Mouse (Mus musculus): ENCODE data around the gene Bend7. TPM values are rescaled to one million over a fixed set of nuclear protein-coding genes. Genes with fewer than 3 reads are reported as not detected.
A peak's percentile ranks its signal among the peaks of the same experiment; 100 is the strongest.

The Bend7 gene
- polyA plus RNA-seq, 1 experiment from 2014 or later = 2.0 TPM

- H3K27ac ChIP-seq = no peak overlapping the region
- no peaks in the 10 kb centered on the region for H3K4me1 ChIP-seq (replicated peaks)
- no peaks in the 10 kb centered on the region for H3K27me3 ChIP-seq
- no peaks in the 10 kb centered on the region for H3K36me3 ChIP-seq
- H3K4me2 ChIP-seq = no peak overlapping the region
- no peaks in the 10 kb centered on the region for H3K9me3 ChIP-seq
- no peak for ATAC-seq (ENCODE audit: insufficient number of reproducible peaks, insufficient read depth, low FRiP score, low TSS enrichment, low read depth)
- H3K9ac ChIP-seq (replicated peaks) = no peak overlapping the region
- H3K4me3 ChIP-seq (replicated peaks) = no peak overlapping the region
- 85% methylated on average over 11 of the region's 11 CpGs for WGBS
These were observed 65.4 kb downstream of the Bend7 start for GRCm38 (mm10) chr2:4782809-4783641.

- 80% methylated on average over 8 of the region's 8 CpGs for WGBS
- no peaks in the 10 kb centered on the region for H3K36me3 ChIP-seq
- no peaks in the 10 kb centered on the region for H3K4me1 ChIP-seq (replicated peaks)
- H3K27ac ChIP-seq = no peak overlapping the region
- no peak overlapping the region for H3K9ac ChIP-seq (replicated peaks)
- no peak overlapping the region for H3K4me2 ChIP-seq
- no peaks in the 10 kb centered on the region for H3K27me3 ChIP-seq
- no peak overlapping the region for H3K4me3 ChIP-seq (replicated peaks)
- no peak for ATAC-seq (ENCODE audit: insufficient number of reproducible peaks, insufficient read depth, low FRiP score, low TSS enrichment, low read depth)
- H3K9me3 ChIP-seq = no peaks in the 10 kb centered on the region
These were observed 66.4 kb downstream of the Bend7 start for GRCm38 (mm10) chr2:4784012-4784411.

DNA sequence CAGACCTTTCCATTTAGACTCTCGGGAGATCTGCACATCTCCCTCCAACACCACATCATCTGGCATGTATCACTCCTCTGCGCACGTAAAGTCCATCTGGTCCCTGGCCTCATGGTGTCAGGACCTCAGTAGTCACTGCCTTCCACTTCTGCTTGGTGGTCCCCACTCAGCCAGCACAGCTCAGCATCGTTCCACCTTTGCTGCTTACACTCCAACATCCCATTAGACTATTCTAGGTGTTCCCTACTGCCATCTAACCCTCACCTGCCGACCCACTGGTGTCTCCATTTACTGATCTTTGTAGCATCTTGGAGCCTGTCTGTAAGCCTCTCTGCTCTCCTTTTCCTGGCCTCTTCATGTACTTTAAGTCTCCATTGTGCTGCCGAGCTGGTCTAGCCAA, 67.4 kb downstream of the Bend7 start:
- H3K9ac ChIP-seq (replicated peaks) = no peak overlapping the region
- H3K36me3 ChIP-seq = no peaks in the 10 kb centered on the region
- ATAC-seq (ENCODE audit: insufficient number of reproducible peaks, insufficient read depth, low FRiP score, low TSS enrichment, low read depth) = no peak
- no peaks in the 10 kb centered on the region for H3K4me1 ChIP-seq (replicated peaks)
- no peaks in the 10 kb centered on the region for H3K9me3 ChIP-seq
- WGBS = 91% methylated on average over 6 of the region's 6 CpGs
- H3K4me2 ChIP-seq = no peak overlapping the region
- no peak overlapping the region for H3K4me3 ChIP-seq (replicated peaks)
- H3K27ac ChIP-seq = no peak overlapping the region
- no peaks in the 10 kb centered on the region for H3K27me3 ChIP-seq

DNA sequence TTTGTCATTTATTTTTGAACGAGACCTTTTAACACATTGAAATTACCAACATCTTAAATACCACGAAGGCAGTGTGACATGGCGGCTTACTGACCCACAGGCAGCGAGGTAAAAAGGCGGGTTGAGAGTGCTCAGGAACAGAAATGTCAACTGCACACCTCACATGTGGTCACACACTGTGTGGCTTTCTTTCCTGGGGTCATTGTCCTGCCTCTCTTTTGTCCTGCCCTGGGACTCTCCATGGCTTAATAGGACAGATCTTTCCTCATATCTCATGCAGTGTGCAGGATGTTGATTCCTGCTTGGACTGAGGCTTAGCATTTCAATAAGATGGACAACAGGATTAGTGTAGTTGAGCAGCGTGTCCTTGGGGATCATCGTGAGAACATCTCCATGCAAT, 69.6 kb downstream of the Bend7 start:
- Histone ChIP-seq H3K4me2 (no peak overlapping the region), H3K9me3 (no peaks in the 10 kb centered on the region), H3K27me3 (no peaks in the 10 kb centered on the region), H3K4me3 (replicated peaks) (no peak overlapping the region), H3K36me3 (no peaks in the 10 kb centered on the region), H3K27ac (no peak overlapping the region), H3K9ac (replicated peaks) (no peak overlapping the region), H3K4me1 (replicated peaks) (no peaks in the 10 kb centered on the region)
- 93% methylated on average over 7 of the region's 7 CpGs for WGBS
- no peak for ATAC-seq (ENCODE audit: insufficient number of reproducible peaks, insufficient read depth, low FRiP score, low TSS enrichment, low read depth)

DNA sequence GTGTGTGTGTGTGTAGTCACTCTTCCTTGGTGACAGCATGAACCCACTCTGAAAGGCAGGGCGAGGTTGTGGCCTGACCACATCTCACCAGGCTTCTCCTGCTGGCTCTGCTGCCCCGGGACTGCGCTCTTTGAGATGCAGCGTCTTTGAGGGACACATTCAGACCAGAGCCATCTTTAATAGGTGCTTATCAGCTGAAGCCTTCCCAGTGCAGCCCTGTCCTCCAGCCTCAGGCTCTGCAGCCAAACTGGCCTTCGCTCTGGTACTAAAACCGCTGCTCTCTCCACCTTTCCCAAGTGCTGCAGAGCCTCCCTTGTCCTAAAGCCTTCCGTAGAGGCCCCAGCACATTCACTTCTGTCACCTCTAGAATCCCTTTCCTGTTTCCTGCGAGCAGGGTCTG, 74.0 kb downstream of the Bend7 start:
- no peaks in the 10 kb centered on the region for H3K27me3 ChIP-seq
- H3K9me3 ChIP-seq = no peaks in the 10 kb centered on the region
- H3K27ac ChIP-seq = no peak overlapping the region
- H3K4me3 ChIP-seq (replicated peaks) = no peak overlapping the region
- H3K4me2 ChIP-seq = no peak overlapping the region
- no peaks in the 10 kb centered on the region for H3K4me1 ChIP-seq (replicated peaks)
- WGBS = 72% methylated on average over 8 of the region's 8 CpGs
- H3K36me3 ChIP-seq = no peaks in the 10 kb centered on the region
- H3K9ac ChIP-seq (replicated peaks) = no peak overlapping the region
- ATAC-seq (ENCODE audit: insufficient number of reproducible peaks, insufficient read depth, low FRiP score, low TSS enrichment, low read depth) = no peak

- WGBS = 85% methylated on average over 4 of the region's 4 CpGs
- no peak for ATAC-seq (ENCODE audit: insufficient number of reproducible peaks, insufficient read depth, low FRiP score, low TSS enrichment, low read depth)
- Histone ChIP-seq H3K4me3 (replicated peaks) (no peak overlapping the region), H3K27ac (no peak overlapping the region), H3K36me3 (no peaks in the 10 kb centered on the region), H3K4me1 (replicated peaks) (no peaks in the 10 kb centered on the region), H3K27me3 (no peaks in the 10 kb centered on the region), H3K4me2 (no peak overlapping the region), H3K9me3 (no peaks in the 10 kb centered on the region), H3K9ac (replicated peaks) (no peak overlapping the region)
These were observed 74.9 kb downstream of the Bend7 start for GRCm38 (mm10) chr2:4792554-4792953.

DNA sequence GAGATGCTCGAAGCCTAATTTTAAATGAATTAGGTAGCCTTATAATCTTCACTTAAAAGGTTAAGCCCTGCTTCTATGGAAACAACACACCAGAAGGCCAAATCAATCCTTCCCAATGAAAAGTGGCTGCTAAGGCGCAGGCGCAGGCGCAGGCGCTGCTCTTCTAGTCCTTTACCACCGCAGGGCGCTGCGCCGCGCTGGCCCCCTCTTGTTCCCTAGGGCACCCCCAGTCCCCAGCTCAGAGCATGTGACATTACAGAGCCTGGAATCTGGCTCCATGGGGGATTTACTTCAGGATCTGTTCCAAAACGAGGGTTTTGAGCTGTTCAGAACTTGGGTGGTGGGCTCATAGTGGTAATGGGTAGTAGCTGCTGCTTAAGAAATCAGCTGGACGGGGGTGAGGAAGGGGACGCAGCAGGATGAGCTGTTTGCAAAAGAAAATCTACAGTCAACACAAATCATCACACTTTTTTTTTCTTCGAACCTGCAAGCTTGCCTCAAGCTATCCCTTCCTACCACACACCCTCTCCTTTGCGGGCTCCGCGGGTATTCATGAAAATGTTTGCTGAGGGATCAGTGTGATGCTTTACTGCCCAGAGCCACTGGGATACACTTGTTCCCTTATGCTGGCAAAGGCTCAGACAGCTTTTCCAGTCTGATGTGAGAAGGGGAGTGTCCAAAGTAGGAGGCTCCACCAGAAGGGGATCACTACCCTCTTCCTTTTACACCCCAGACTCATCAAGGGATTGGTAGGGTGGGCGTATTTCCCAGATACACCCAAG, 85.0 kb downstream of the Bend7 start:
- Histone ChIP-seq H3K4me2 (peak overlapping the region; percentile 39), H3K27me3 (0 out of 2 replicates have a peak, but pooled peaks cover 3% of the 10 kb centered on the region), H3K4me1 (replicated peaks) (peaks cover 21% of the 10 kb centered on the region), H3K27ac (no peak overlapping the region; the same call in 1 of the 2 replicates), H3K36me3 (no peaks in the 10 kb centered on the region), H3K9me3 (no peaks in the 10 kb centered on the region), H3K4me3 (replicated peaks) (peak overlapping the region; percentile 11; the same call in 1 of the 2 replicates), H3K9ac (replicated peaks) (no peak overlapping the region)
- no peak for ATAC-seq (ENCODE audit: insufficient number of reproducible peaks, insufficient read depth, low FRiP score, low TSS enrichment, low read depth)
- WGBS = 37% methylated on average over 18 of the region's 18 CpGs

DNA sequence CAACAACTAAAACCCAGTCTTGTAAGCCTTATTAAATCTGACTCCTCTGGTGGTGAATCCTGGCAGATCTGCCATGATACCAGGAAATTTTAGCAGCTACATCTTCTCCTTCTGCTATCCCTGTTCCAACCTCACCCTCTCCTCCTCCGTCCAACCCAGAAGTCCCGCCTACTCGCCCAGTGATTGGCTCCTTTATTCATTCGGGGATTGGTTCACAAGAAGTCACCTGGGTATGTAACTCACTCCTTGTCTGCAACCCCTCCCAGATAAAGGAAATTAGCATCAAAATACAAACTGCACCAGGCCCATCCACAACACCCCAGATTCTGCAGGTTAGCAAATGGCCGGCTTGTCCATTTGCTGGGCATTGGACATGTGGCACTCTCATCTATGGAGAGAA, 98.7 kb downstream of the Bend7 start:
- no peak overlapping the region for H3K4me3 ChIP-seq (replicated peaks)
- no peak for ATAC-seq (ENCODE audit: insufficient number of reproducible peaks, insufficient read depth, low FRiP score, low TSS enrichment, low read depth)
- no peak overlapping the region for H3K27ac ChIP-seq
- H3K4me1 ChIP-seq (replicated peaks) = peaks cover 9% of the 10 kb centered on the region
- peaks cover 5% of the 10 kb centered on the region; the same call in 1 of the 2 replicates for H3K9me3 ChIP-seq
- H3K36me3 ChIP-seq = no peaks in the 10 kb centered on the region
- H3K9ac ChIP-seq (replicated peaks) = no peak overlapping the region
- H3K4me2 ChIP-seq = no peak overlapping the region
- peaks cover 4% of the 10 kb centered on the region; the same call in 1 of the 2 replicates for H3K27me3 ChIP-seq
- 52% methylated on average over 5 of the region's 5 CpGs for WGBS

DNA sequence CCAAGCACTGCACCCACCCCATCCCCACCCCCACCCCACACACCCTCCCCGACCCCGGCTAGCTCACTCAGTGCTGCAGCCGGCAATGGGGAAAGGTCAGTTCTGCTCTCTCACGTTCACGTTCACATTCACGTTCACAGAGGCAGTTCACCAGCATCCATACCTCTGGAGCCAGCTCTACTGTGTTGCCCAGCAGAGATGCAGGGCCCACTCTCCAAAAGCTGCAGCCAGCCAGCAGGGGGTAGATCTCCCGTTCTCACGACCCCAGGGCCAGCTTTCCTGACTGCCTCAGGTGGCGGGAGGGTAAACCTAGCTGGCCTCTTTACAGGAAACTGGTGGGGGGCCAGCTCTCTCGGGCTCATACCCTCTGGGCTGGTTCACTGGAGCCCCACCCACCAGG, 100.0 kb downstream of the Bend7 start:
- H3K4me3 ChIP-seq (replicated peaks) = no peak overlapping the region
- 4% methylated on average over 10 of the region's 10 CpGs for WGBS
- peaks cover 9% of the 10 kb centered on the region for H3K4me1 ChIP-seq (replicated peaks)
- H3K27ac ChIP-seq = no peak overlapping the region
- H3K27me3 ChIP-seq = peaks cover 4% of the 10 kb centered on the region; the same call in 1 of the 2 replicates
- ATAC-seq (ENCODE audit: insufficient number of reproducible peaks, insufficient read depth, low FRiP score, low TSS enrichment, low read depth) = no peak
- no peaks in the 10 kb centered on the region for H3K36me3 ChIP-seq
- H3K4me2 ChIP-seq = peak overlapping the region; percentile 43
- H3K9ac ChIP-seq (replicated peaks) = no peak overlapping the region; the same call in 1 of the 2 replicates
- H3K9me3 ChIP-seq = peaks cover 10% of the 10 kb centered on the region; the same call in 1 of the 2 replicates

GRCm38 (mm10) chr2:4820230-4820629, 102.6 kb downstream of the Bend7 start:
- peaks cover 9% of the 10 kb centered on the region for H3K4me1 ChIP-seq (replicated peaks)
- 81% methylated on average over 3 of the region's 3 CpGs for WGBS
- H3K4me2 ChIP-seq = no peak overlapping the region
- ATAC-seq (ENCODE audit: insufficient number of reproducible peaks, insufficient read depth, low FRiP score, low TSS enrichment, low read depth) = no peak
- peaks cover 10% of the 10 kb centered on the region; the same call in 1 of the 2 replicates for H3K9me3 ChIP-seq
- no peak overlapping the region for H3K9ac ChIP-seq (replicated peaks)
- no peak overlapping the region for H3K27ac ChIP-seq
- no peaks in the 10 kb centered on the region for H3K36me3 ChIP-seq
- H3K27me3 ChIP-seq = peaks cover 4% of the 10 kb centered on the region; the same call in 1 of the 2 replicates
- H3K4me3 ChIP-seq (replicated peaks) = no peak overlapping the region

DNA sequence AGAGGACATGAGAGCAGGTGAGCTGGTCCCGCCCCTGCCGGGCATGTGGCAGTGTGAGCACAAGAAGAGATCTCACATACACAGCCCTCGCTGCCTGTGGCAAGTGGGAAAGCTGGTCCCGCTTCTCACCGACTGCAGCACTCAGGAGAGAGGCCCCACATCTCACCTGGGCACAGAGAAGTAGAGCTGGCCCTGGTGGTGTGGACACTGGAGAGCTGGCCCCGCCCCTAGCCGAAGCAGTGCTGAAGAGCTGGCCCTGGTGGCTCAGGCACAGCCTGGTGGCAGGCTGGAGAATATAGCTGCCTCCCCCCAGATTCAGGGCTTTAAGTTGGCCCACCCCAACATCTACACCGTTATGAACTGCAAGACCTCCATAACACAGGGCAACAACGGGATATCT, 106.4 kb downstream of the Bend7 start:
- Histone ChIP-seq H3K9ac (replicated peaks) (no peak overlapping the region), H3K4me1 (replicated peaks) (no peaks in the 10 kb centered on the region), H3K27me3 (no peaks in the 10 kb centered on the region), H3K36me3 (no peaks in the 10 kb centered on the region), H3K4me2 (no peak overlapping the region), H3K27ac (no peak overlapping the region), H3K9me3 (peaks cover 10% of the 10 kb centered on the region; the same call in 1 of the 2 replicates), H3K4me3 (replicated peaks) (no peak overlapping the region)
- ATAC-seq (ENCODE audit: insufficient number of reproducible peaks, insufficient read depth, low FRiP score, low TSS enrichment, low read depth) = no peak
- WGBS = 53% methylated on average over 9 of the region's 9 CpGs

Data from limb, embryonic 12.5 days (tissue).